Mouse (Mus musculus): ENCODE data around the gene Fbxw5.
A peak's percentile ranks its signal among the peaks of the same experiment; 100 is the strongest.

- TF ChIP-seq CTCF (IDR thresholded peaks at IDR 0.05; ENCODE audit: extremely low read depth, insufficient read length, insufficient replicate concordance, low read depth, low read length) (no peak), POLR2A (IDR thresholded peaks at IDR 0.05; ENCODE audit: low read depth, low read length) (peak; percentile 70)
These were observed at the start of gene Fbxw5 for GRCm38 (mm10) chr2:25500576-25501405.
